Comparison of ENCODE assay signal across 25 mouse cellular contexts in the genomic region with DNA sequence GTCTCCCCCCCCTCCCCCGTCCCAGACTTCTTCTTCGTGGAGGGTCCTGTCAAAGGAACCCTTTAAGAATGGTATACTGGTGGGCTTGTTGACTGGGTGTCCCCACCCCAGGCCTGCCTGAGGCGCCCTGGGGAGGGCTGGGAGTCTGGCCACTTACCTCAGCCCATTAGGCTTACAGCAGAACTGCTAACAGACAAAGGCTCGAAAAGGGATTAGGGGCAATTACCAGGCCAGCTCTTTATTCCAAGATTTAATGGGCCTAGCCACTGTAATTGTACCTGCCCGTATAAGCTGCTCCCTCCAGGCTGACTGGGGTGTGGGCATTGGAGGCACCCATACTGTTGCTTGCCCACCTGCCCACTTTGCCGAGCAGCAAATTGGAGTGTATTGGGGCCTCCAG.
DNase-seq lines count a peak whose midpoint lies in the region; ATAC-seq and TF ChIP-seq lines count a peak whose summit lies in the region.
"Had no signal": no experiment of that assay in that cellular context is flagged by ENCODE, and none has a peak within 500 bp of the region (broad histone marks: within the 10 kb centered on the region; RNA-seq: fewer than 3 reads in every experiment).

No protein-coding gene starts in this region.

- no peak for ATAC-seq in forebrain, postnatal 0 days
- no peak for ATAC-seq in midbrain, postnatal 0 days (ENCODE audit: low FRiP score)
- ATAC-seq: forebrain, embryonic 15.5 days; intestine, postnatal 0 days; Patski had no signal

- H3K9ac ChIP-seq in forebrain, postnatal 0 days: no peak overlapping the region
- no peak overlapping the region for H3K9ac ChIP-seq in midbrain, postnatal 0 days (replicated peaks; ENCODE audit: low read length, poor library complexity, severe bottlenecking)
- H3K9ac ChIP-seq: embryonic facial prominence, embryonic 15.5 days; forebrain, embryonic 15.5 days; hindbrain, embryonic 12.5 days; hindbrain, embryonic 15.5 days had no signal

- H3K4me2 ChIP-seq in forebrain, postnatal 0 days (ENCODE audit: low read depth): no peak overlapping the region
- no peak overlapping the region for H3K4me2 ChIP-seq in midbrain, postnatal 0 days (ENCODE audit: low read depth, low read length, poor library complexity, severe bottlenecking)
- H3K4me2 ChIP-seq: embryonic facial prominence, embryonic 15.5 days; forebrain, embryonic 15.5 days; heart, embryonic 11.5 days; hindbrain, embryonic 12.5 days; hindbrain, embryonic 15.5 days had no signal

- H3K4me3 ChIP-seq in forebrain, embryonic 10.5 days: no peak overlapping the region
- no peak overlapping the region for H3K4me3 ChIP-seq in forebrain, postnatal 0 days (ENCODE audit: low read depth, low read length)
- H3K4me3 ChIP-seq in midbrain, embryonic 10.5 days: no peak overlapping the region
- H3K4me3 ChIP-seq in midbrain, postnatal 0 days (ENCODE audit: low read depth, low read length): no peak overlapping the region
- H3K4me3 ChIP-seq: embryonic facial prominence, embryonic 15.5 days; forebrain, embryonic 15.5 days; gastrocnemius, adult 2 months; hindbrain, embryonic 12.5 days; hindbrain, embryonic 15.5 days had no signal

- no peak for DNase-seq in forebrain, embryonic 10.5 days (ENCODE audit: extremely low spot score, low spot score)
- DNase-seq in forebrain, postnatal 0 days: no peak
- no peak for DNase-seq in midbrain, embryonic 10.5 days (ENCODE audit: low spot score)
- no peak for DNase-seq in midbrain, postnatal 0 days (ENCODE audit: low spot score)
- peak; percentile 66 for DNase-seq in retina, postnatal 1 day
- no peak for DNase-seq in thymus, postnatal 0 days (ENCODE audit: low spot score)
- DNase-seq: adrenal gland, postnatal 10 days; adrenal gland, postnatal 36 days; B cell, adult 2 months; cerebellum, adult 11 months; cerebellum, adult 2 months; cerebellum, adult 9-11 months; cerebellum, postnatal 25 days; gastrocnemius, adult 2 months; gastrocnemius, postnatal 14 days; heart, adult 11 months had no signal

- H3K27me3 ChIP-seq in forebrain, embryonic 10.5 days (ENCODE audit: poor library complexity, severe bottlenecking): peaks cover 82% of the 10 kb centered on the region
- no peaks in the 10 kb centered on the region for H3K27me3 ChIP-seq in forebrain, postnatal 0 days (ENCODE audit: insufficient read depth, low read length)
- peaks cover 32% of the 10 kb centered on the region for H3K27me3 ChIP-seq in midbrain, embryonic 10.5 days (ENCODE audit: low read depth, poor library complexity, severe bottlenecking)
- H3K27me3 ChIP-seq in midbrain, postnatal 0 days (ENCODE audit: insufficient read depth, low read length): peaks cover 4% of the 10 kb centered on the region; the same call in 1 of the 2 replicates
- H3K27me3 ChIP-seq: CH12.LX; hindbrain, embryonic 12.5 days; hindbrain, embryonic 15.5 days; Patski had no signal

- H3K9me3 ChIP-seq in forebrain, embryonic 10.5 days: no peaks in the 10 kb centered on the region
- H3K9me3 ChIP-seq in forebrain, postnatal 0 days (ENCODE audit: low read length): no peaks in the 10 kb centered on the region
- H3K9me3 ChIP-seq in midbrain, embryonic 10.5 days (replicated peaks): no peaks in the 10 kb centered on the region
- H3K9me3 ChIP-seq in midbrain, postnatal 0 days (ENCODE audit: low read length): no peaks in the 10 kb centered on the region
- H3K9me3 ChIP-seq: embryonic facial prominence, embryonic 15.5 days; forebrain, embryonic 15.5 days; G1E; hindbrain, embryonic 12.5 days; hindbrain, embryonic 15.5 days had no signal

- peaks cover 21% of the 10 kb centered on the region for H3K4me1 ChIP-seq in forebrain, embryonic 10.5 days
- H3K4me1 ChIP-seq in forebrain, postnatal 0 days (ENCODE audit: insufficient read depth): no peaks in the 10 kb centered on the region
- H3K4me1 ChIP-seq in midbrain, embryonic 10.5 days: 0 out of 2 replicates have a peak, but pooled peaks cover 8% of the 10 kb centered on the region
- H3K4me1 ChIP-seq in midbrain, postnatal 0 days (ENCODE audit: insufficient read depth, low read length): no peaks in the 10 kb centered on the region
- H3K4me1 ChIP-seq: embryonic facial prominence, embryonic 15.5 days; forebrain, embryonic 15.5 days; hindbrain, embryonic 12.5 days; hindbrain, embryonic 15.5 days had no signal

- 0 out of 2 replicates have a peak overlapping the region, but pooled peaks have one; percentile 25 for H3K27ac ChIP-seq in forebrain, embryonic 10.5 days
- H3K27ac ChIP-seq in forebrain, postnatal 0 days (ENCODE audit: low read depth, low read length): no peak overlapping the region
- H3K27ac ChIP-seq in midbrain, embryonic 10.5 days (replicated peaks): 0 out of 2 replicates have a peak overlapping the region, but pooled peaks have one; percentile 18
- no peak overlapping the region for H3K27ac ChIP-seq in midbrain, postnatal 0 days (ENCODE audit: low read depth, low read length)
- H3K27ac ChIP-seq: embryonic facial prominence, embryonic 15.5 days; forebrain, embryonic 15.5 days; gastrocnemius, adult 2 months; hindbrain, embryonic 12.5 days; hindbrain, embryonic 15.5 days had no signal

- 15% methylated on average over 6 of the region's 6 CpGs for WGBS in forebrain, embryonic 10.5 days
- WGBS in forebrain, postnatal 0 days: 15% methylated on average over 6 of the region's 6 CpGs
- WGBS in midbrain, embryonic 10.5 days: 50% methylated on average over 6 of the region's 6 CpGs
- WGBS in midbrain, postnatal 0 days: 53% methylated on average over 6 of the region's 6 CpGs

- no peaks in the 10 kb centered on the region for H3K36me3 ChIP-seq in forebrain, embryonic 10.5 days (replicated peaks)
- H3K36me3 ChIP-seq in forebrain, postnatal 0 days (ENCODE audit: insufficient read depth): no peaks in the 10 kb centered on the region
- H3K36me3 ChIP-seq in midbrain, embryonic 10.5 days: no peaks in the 10 kb centered on the region
- no peaks in the 10 kb centered on the region for H3K36me3 ChIP-seq in midbrain, postnatal 0 days (ENCODE audit: insufficient read depth, low read length)
- H3K36me3 ChIP-seq: embryonic facial prominence, embryonic 15.5 days; forebrain, embryonic 15.5 days; G1E; hindbrain, embryonic 12.5 days; hindbrain, embryonic 15.5 days had no signal

- TF ChIP-seq CTCF in forebrain, postnatal 0 days (IDR thresholded peaks at IDR 0.05; ENCODE audit: low read depth): no peak
- no peak for TF ChIP-seq CTCF in midbrain, postnatal 0 days (IDR thresholded peaks at IDR 0.05)

Comparison
In these comparisons a context has a peak if more than half of its experiments do, and no peak if none do; other contexts are left out.
1. H3K27ac ChIP-seq: peak in forebrain, embryonic 10.5 days (single experiment) and midbrain, embryonic 10.5 days (single experiment); none in forebrain, postnatal 0 days (single experiment) and midbrain, postnatal 0 days (single experiment).